Mouse (Mus musculus) heart, postnatal 25 days (tissue): ENCODE measurements around the gene Olfr92. TPM values are rescaled to one million over a fixed set of nuclear protein-coding genes. Genes with fewer than 3 reads are reported as not detected.
"Not testable (repeated sequence)": the region's sequence is repeated elsewhere in the genome, so short reads cannot be mapped to it uniquely, and the experiment has no call there.

Source experiments
- DNase-seq: peaks from one replicate; pipeline ENCODE4 v3.0.0; 2022; ENCODE audit warnings: low spot score
- intact Hi-C: fragments of 180-260 bp; cut with DNase I; formaldehyde crosslinking; loops from one replicate; pipeline ENCODE4 v1.15.1; 2025
- total RNA-seq, 2 experiments: library from RNA; stranded (reverse); gene quantifications; 2 replicates each; pipeline ENCODE4 v1.2.3; 2021

Olfr92 gene
- total RNA-seq, result not detected

GRCm38 (mm10) chr17:37119988-37120387, at the start of gene Olfr92:
Olfr92 (minus strand) TSS chr17:37120088.
- no peak for DNase-seq
- intact Hi-C loops, result loop anchor here (1.0 kb wide), 1 partner anchor 21 kb away; no protein-coding TSS in a partner anchor

GRCm38 (mm10) chr17:37161394-37161793, 41.5 kb upstream of the Olfr92 start, which contains the start of gene Olfr93:
Olfr93 (minus strand) TSS chr17:37161494.
- intact Hi-C loops, result no loop called here
- no peak for DNase-seq

GRCm38 (mm10) chr17:37131366-37131765, 11.5 kb upstream of the Olfr92 start:
- DNase-seq, intact Hi-C loops: not testable (repeated sequence)

- intact Hi-C loops, result no loop called here
- no peak for DNase-seq
Observed at GRCm38 (mm10) chr17:37098178-37098577, 21.7 kb downstream of the Olfr92 start, which contains the start of gene Olfr91. Olfr91 (minus strand) TSS chr17:37098278.

- intact Hi-C loops, result no loop called here
- no peak for DNase-seq
Observed at GRCm38 (mm10) chr17:37093289-37093688, 26.6 kb downstream of the Olfr92 start.

- intact Hi-C loops, result no loop called here
- DNase-seq, result no peak
Observed at GRCm38 (mm10) chr17:37092198-37092597, 27.7 kb downstream of the Olfr92 start.

GRCm38 (mm10) chr17:37088399-37088798, 31.5 kb downstream of the Olfr92 start, which contains the start of gene Olfr90:
Olfr90 (minus strand) TSS chr17:37088499.
- intact Hi-C loops, result no loop called here
- DNase-seq, result no peak

- intact Hi-C loops, result no loop called here
Observed at GRCm38 (mm10) chr17:37085545-37085944, 34.3 kb downstream of the Olfr92 start.

GRCm38 (mm10) chr17:37084632-37085031, 35.3 kb downstream of the Olfr92 start:
- intact Hi-C loops, result no loop called here
- DNase-seq, result no peak

More at GRCm38 (mm10) chr17:37085545-37085944, 34.3 kb downstream of the Olfr92 start:
- no peak for DNase-seq

GRCm38 (mm10) chr17:37083327-37083726, 36.6 kb downstream of the Olfr92 start:
- DNase-seq, result no peak
- intact Hi-C loops, result loop anchor here (1.0 kb wide), 1 partner anchor 120 kb away; no protein-coding TSS in a partner anchor

GRCm38 (mm10) chr17:37081659-37082058, 38.2 kb downstream of the Olfr92 start:
- no peak for DNase-seq
- intact Hi-C loops, result no loop called here

- no peak for DNase-seq
- intact Hi-C loops, result no loop called here
Observed at GRCm38 (mm10) chr17:37080119-37080518, 39.8 kb downstream of the Olfr92 start.

- DNase-seq, result no peak
- intact Hi-C loops, result no loop called here
Observed at GRCm38 (mm10) chr17:37078990-37079389, 40.9 kb downstream of the Olfr92 start.

GRCm38 (mm10) chr17:37078193-37078592, 41.7 kb downstream of the Olfr92 start:
- DNase-seq, result no peak
- intact Hi-C loops, result no loop called here

- DNase-seq, result no peak
- intact Hi-C loops, result no loop called here
Observed at GRCm38 (mm10) chr17:37075766-37076165, 44.1 kb downstream of the Olfr92 start.

GRCm38 (mm10) chr17:37075181-37075580, 44.7 kb downstream of the Olfr92 start:
- intact Hi-C loops, result no loop called here
- DNase-seq, result no peak

GRCm38 (mm10) chr17:37072730-37073276, 47.1 kb downstream of the Olfr92 start:
- no peak for DNase-seq
- intact Hi-C loops, result no loop called here

- intact Hi-C loops, result no loop called here
- DNase-seq, result no peak
Observed at GRCm38 (mm10) chr17:37072080-37072729, 47.7 kb downstream of the Olfr92 start.

GRCm38 (mm10) chr17:37070121-37070520, 49.8 kb downstream of the Olfr92 start:
- no peak for DNase-seq
- intact Hi-C loops, result no loop called here

- no peak for DNase-seq
- intact Hi-C loops, result no loop called here
Observed at GRCm38 (mm10) chr17:37067861-37068260, 52.0 kb downstream of the Olfr92 start.

GRCm38 (mm10) chr17:37065993-37066392, 53.9 kb downstream of the Olfr92 start:
- intact Hi-C loops, result no loop called here
- no peak for DNase-seq
